Mouse (Mus musculus): ENCODE results near the gene Ano6.

Ano6 gene

GRCm38 (mm10) chr15:95767825-95768224 is 22.8 kb upstream of the Ano6 start:
- in situ Hi-C loops (cut with MboI, MseI) = no loop called here

GRCm38 (mm10) chr15:95768703-95769102 is 21.9 kb upstream of the Ano6 start:
- in situ Hi-C loops (cut with MboI, MseI) = no loop called here

- in situ Hi-C loops (cut with MboI, MseI) = no loop called here
These were observed 21.1 kb upstream of the Ano6 start for GRCm38 (mm10) chr15:95769576-95769975.

- in situ Hi-C loops (cut with MboI, MseI) = loop anchor here in 1 of 2 experiments (5.0 to 10.0 kb wide), 2 partner anchors 177 to 614 kb away; no protein-coding TSS in a partner anchor
These were observed 20.3 kb upstream of the Ano6 start for GRCm38 (mm10) chr15:95770307-95770706.

GRCm38 (mm10) chr15:95772374-95772773 is 18.3 kb upstream of the Ano6 start:
- in situ Hi-C loops (cut with MboI, MseI) = loop anchor here in 1 of 2 experiments (5.0 to 10.0 kb wide), 2 partner anchors 175 to 612 kb away; no protein-coding TSS in a partner anchor

- in situ Hi-C loops (cut with MboI, MseI) = loop anchor here in 1 of 2 experiments (5.0 to 10.0 kb wide), 2 partner anchors 174 to 612 kb away; no protein-coding TSS in a partner anchor
These were observed 17.5 kb upstream of the Ano6 start for GRCm38 (mm10) chr15:95772861-95773836.

- in situ Hi-C loops (cut with MboI, MseI) = loop anchor here in 1 of 2 experiments (5.0 to 10.0 kb wide), 2 partner anchors 173 to 611 kb away; no protein-coding TSS in a partner anchor
These were observed 16.4 kb upstream of the Ano6 start for GRCm38 (mm10) chr15:95774197-95774596.

GRCm38 (mm10) chr15:95774674-95775414 is 15.8 kb upstream of the Ano6 start:
- in situ Hi-C loops (cut with MboI, MseI) = loop anchor here (5.0 to 25.0 kb wide), 4 partner anchors 172 to 1687 kb away; no protein-coding TSS in a partner anchor

- in situ Hi-C loops (cut with MboI, MseI) = loop anchor here (5.0 to 25.0 kb wide), 4 partner anchors 170 to 1685 kb away; no protein-coding TSS in a partner anchor
These were observed 12.9 kb upstream of the Ano6 start for GRCm38 (mm10) chr15:95777743-95778142.

- in situ Hi-C loops (cut with MboI, MseI) = loop anchor here (5.0 to 25.0 kb wide), 4 partner anchors 169 to 1684 kb away; no protein-coding TSS in a partner anchor
These were observed 11.9 kb upstream of the Ano6 start for GRCm38 (mm10) chr15:95778710-95779109.

- in situ Hi-C loops (cut with MboI, MseI) = loop anchor here in 1 of 2 experiments (25.0 kb wide), 2 partner anchors 1224 to 1676 kb away; no protein-coding TSS in a partner anchor
These were observed 4.0 kb upstream of the Ano6 start for GRCm38 (mm10) chr15:95786624-95787023.

- in situ Hi-C loops (cut with MboI, MseI) = loop anchor here in 1 of 2 experiments (25.0 kb wide), 2 partner anchors 1225 to 1675 kb away; no protein-coding TSS in a partner anchor
These were observed 3.1 kb upstream of the Ano6 start for GRCm38 (mm10) chr15:95787578-95787977.

- in situ Hi-C loops (cut with MboI, MseI) = loop anchor here (5.0 to 25.0 kb wide), 4 partner anchors 42 to 1672 kb away; partner anchors contain the start of gene Arid2 (in 1 of the 2)
These were observed 798 bp upstream of the Ano6 start for GRCm38 (mm10) chr15:95789562-95790528.

GRCm38 (mm10) chr15:95791141-95791791 is 623 bp downstream of the Ano6 start:
- in situ Hi-C loops (cut with MboI, MseI) = loop anchor here (5.0 to 25.0 kb wide), 4 partner anchors 41 to 1671 kb away; partner anchors contain the start of gene Arid2 (in 1 of the 2)

GRCm38 (mm10) chr15:95791855-95792254 is 1.2 kb downstream of the Ano6 start:
- in situ Hi-C loops (cut with MboI, MseI) = loop anchor here (5.0 to 25.0 kb wide), 4 partner anchors 40 to 1670 kb away; partner anchors contain the start of gene Arid2 (in 1 of the 2)

- in situ Hi-C loops (cut with MboI, MseI) = loop anchor here (5.0 to 25.0 kb wide), 4 partner anchors 40 to 1670 kb away; partner anchors contain the start of gene Arid2 (in 1 of the 2)
These were observed 1.9 kb downstream of the Ano6 start for GRCm38 (mm10) chr15:95792261-95793260.

- in situ Hi-C loops (cut with MboI, MseI) = loop anchor here (5.0 to 25.0 kb wide), 4 partner anchors 38 to 1668 kb away; partner anchors contain the start of gene Arid2 (in 1 of the 2)
These were observed 3.3 kb downstream of the Ano6 start for GRCm38 (mm10) chr15:95793748-95794491.
